Mouse (Mus musculus) fat pad, adult 2 months (tissue): Measurements from ENCODE around the gene Ssna1.

Experiments used
- DNase-seq: peaks from one replicate; pipeline ENCODE4 v3.0.0-alpha.2; 2011; ENCODE audit warnings: low read depth, low spot score; ENCODE audit errors: extremely low read depth

The Ssna1 gene

DNA sequence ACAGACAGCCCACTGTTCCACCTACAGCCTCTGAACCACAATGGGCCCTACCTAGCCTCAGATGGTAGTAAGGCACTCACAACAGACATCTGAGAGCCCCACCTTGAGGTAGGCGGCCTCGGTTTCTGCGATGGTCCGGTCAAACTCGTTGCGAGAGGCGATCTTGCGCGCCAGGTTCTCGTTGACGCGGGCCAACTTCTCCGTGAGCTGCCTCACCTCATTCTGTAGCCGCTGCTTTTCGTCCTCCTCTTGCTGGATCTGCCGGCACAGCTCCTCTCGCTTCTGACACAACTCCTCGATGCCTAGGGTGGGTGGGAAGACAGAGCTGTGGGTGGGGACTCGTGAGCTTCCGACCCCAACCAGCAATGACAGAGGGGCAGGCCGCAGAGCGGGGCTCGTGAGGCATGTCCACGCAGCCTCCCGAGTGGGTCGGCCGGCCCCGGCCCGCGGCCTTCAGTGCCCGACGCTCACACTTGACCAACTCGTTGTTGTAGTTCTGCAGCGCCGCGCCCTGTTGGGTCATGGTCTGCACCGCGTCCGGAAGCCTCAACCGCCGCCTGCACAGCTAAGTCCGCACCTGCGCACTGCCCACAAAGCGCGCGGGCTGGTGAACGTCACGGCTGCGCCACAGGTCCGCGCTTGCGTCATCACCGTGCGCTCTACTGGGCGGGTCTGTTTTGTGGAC lies at the start of gene Ssna1, which contains the start of gene Anapc2:
Gene Ssna1, minus strand, starts transcription at position 612 of the 685 bp plus-strand sequence.
Gene Anapc2, plus strand, starts transcription at position 652 of the 685 bp plus-strand sequence.
- DNase-seq, result peak; percentile 40

DNA sequence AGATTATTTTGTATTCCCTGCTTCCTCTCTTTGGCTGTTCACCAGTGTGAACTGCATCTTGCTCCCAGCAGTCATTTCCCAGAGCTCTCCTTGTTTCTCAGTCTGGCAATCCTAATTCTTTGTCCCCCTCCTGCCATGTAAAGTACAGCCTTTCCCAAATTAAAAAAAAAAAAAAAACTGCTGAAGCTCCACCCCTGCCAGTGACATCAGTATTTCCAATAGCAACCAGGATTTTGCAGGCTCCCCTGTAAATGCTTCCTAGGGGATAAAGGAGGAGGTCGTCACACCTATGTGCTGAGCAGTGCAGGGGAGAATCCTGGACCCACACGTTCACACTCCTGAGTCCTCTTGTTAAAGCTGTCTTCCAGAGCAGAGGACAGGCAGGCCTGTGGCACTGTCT lies 47.8 kb upstream of the Ssna1 start:
- DNase-seq, result no peak

- no peak for DNase-seq
Measured at GRCm38 (mm10) chr2:25318971-25319773, 46.9 kb upstream of the Ssna1 start, which contains the start of gene Grin1. Gene Grin1, minus strand, starts transcription at chr2:25319187.

GRCm38 (mm10) chr2:25318119-25318966 lies 46.1 kb upstream of the Ssna1 start:
- no peak for DNase-seq

DNA sequence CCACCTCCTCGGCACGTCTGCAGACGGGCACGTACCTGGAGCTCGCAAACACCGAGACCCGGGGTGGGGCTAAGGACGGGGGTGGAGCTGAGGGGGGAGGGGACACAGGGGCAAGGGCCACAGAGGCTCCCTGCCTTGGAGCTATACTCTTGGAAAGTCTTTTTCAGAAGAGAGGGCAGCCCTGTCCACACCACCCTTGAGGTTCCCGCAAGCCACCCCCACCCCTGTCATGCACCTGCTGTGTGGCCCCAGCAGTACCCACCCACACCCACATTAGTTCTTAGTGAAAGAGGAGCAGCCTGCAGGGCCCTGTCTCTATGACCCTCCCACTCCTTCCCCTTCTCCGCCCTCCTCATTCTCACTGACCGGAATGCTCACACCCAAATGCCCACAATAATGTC lies 39.3 kb upstream of the Ssna1 start:
- DNase-seq, result no peak

DNA sequence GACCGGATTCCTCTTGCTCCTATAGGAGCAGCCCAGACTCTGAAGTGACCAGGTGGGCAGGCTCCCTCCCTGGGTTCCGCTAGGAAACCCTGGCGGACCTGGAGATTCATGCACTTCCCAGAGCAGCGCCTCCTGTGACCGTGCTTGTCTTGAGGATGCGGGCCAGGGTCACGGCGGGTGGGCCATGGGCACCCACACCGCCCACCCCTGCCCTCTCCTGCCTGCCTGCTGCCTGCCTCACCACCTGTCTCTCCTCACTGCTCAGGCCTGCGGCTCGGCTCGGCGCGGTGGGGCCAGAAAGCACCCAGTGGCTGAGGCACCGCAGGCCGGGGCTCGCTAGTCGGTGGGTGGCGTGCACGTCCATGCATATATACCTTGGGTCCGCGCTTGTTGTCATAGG lies 38.7 kb upstream of the Ssna1 start:
- DNase-seq, result no peak

DNA sequence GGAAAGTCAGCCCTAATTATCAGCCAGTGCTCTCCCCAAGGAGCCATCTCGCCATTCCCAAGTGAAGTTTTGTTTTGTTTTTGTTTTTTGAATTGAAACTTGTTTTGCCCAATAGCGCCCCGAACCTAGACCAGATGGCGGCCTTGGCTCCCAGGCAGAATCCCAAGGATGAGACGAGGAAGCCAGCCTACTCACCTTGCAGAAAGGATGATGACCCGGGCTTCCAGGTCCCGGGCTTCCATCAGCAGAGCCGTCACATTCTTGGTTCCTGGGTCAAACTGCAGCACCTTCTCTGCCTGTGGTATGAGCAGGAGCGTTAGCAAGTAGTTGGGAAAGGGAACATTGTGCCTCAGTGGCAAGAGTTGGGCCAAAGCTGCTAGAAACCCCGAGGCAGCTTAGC lies 37.9 kb upstream of the Ssna1 start:
- no peak for DNase-seq

GRCm38 (mm10) chr2:25305587-25306359 lies 33.5 kb upstream of the Ssna1 start:
- DNase-seq, result no peak

- no peak for DNase-seq
Measured at GRCm38 (mm10) chr2:25304657-25305541, 32.7 kb upstream of the Ssna1 start.

DNA sequence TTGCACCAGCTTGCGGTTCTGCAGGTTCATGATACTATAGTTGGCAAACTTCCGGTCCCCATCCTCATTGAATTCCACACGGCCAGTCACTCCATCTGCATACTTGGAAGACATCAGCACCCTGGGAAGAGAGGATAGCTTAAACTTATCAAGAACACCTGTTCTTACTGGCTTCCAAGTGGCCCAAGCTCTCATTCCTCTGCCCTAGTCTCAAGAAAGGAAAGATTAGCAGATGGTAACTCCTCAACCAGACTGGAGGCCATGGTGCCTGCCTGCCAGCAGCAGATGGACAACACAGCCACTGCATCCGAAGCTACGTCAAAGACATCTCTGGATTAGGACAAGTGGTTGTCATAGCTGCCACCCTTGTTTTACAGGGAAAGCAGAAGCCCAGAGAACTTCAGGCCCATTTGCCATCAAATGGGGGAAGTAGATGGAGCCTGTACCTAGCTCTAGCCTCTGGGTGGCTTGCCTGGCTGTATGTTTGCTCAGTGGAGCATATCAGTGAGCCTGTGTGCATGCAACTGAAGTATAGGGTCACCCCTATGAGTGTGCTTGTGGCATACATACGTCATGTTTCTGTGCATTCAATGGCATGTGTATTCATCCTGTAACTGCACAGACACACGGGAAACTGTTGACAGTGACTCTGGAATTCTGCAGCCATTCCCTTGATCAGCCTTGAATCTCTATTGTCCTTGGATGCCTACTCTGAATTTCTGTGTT lies 31.9 kb upstream of the Ssna1 start:
- DNase-seq, result no peak

- DNase-seq, result no peak
Measured at GRCm38 (mm10) chr2:25303452-25303851, 31.2 kb upstream of the Ssna1 start.

- DNase-seq, result no peak
Measured at GRCm38 (mm10) chr2:25298046-25298445, 25.8 kb upstream of the Ssna1 start.

DNA sequence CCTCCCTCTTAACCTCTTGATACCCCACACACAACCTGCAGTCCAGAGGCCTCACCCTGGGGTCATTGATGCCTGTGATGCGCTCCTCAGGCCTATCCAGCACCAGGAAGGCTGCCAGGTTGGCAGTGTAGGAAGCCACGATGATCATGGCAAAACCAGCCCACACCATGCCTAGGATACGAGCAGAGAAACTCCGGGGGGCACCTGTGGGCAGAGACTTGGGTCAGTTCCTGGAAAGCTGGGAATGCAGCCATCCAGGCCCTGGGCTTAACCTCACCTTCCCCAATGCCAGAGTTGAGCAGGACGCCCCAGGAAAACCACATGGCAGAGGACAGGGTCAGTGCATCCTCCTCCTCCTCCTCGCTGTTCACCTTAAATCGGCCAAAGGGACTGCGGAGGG lies 24.9 kb upstream of the Ssna1 start:
- DNase-seq, result no peak

- DNase-seq, result no peak
Measured at GRCm38 (mm10) chr2:25293706-25294105, 21.5 kb upstream of the Ssna1 start.

DNA sequence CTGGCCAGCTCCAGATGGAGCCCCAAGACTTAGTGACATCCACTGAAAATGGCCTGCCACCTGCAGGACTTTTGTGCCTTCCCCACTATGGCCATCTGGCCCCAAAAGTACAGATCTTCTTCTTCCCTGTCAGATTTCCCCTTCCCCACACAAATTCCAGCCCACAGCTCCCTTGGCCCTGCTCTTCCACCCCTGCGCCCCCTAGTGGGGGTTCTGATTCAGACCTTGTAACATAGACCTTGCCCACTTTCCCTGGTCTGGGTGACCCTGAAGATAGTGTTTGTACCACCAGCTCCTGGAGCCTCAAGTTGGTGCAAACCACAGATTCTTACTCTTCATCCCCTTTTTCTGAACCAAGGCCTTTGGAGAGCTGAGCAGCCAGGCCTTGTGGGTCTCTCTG lies 20.6 kb upstream of the Ssna1 start:
- no peak for DNase-seq

DNA sequence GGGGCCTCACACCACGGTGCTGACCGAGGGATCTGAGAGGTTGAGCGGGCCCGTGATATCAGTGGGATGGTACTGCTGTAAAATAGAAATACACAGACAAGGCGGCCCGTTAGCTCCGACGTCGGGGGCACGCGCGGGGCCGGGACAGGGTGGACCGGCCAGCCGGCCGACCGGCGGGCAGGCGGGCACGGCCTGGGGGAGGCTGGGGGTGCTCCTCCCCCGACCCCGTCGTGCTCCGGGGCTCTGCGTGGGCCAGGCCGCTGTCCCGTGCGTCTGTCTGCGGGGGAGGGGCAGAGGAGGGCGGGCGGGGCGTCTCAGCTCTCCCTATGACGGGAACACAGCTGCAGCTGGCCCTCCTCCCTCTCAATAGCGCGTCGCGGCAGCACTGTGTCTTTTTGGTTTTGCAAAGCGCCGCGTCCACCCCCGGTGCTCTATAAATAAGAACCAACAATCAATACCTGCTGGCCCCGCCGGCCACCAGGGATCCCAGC lies 19.9 kb upstream of the Ssna1 start:
- DNase-seq, result no peak

DNA sequence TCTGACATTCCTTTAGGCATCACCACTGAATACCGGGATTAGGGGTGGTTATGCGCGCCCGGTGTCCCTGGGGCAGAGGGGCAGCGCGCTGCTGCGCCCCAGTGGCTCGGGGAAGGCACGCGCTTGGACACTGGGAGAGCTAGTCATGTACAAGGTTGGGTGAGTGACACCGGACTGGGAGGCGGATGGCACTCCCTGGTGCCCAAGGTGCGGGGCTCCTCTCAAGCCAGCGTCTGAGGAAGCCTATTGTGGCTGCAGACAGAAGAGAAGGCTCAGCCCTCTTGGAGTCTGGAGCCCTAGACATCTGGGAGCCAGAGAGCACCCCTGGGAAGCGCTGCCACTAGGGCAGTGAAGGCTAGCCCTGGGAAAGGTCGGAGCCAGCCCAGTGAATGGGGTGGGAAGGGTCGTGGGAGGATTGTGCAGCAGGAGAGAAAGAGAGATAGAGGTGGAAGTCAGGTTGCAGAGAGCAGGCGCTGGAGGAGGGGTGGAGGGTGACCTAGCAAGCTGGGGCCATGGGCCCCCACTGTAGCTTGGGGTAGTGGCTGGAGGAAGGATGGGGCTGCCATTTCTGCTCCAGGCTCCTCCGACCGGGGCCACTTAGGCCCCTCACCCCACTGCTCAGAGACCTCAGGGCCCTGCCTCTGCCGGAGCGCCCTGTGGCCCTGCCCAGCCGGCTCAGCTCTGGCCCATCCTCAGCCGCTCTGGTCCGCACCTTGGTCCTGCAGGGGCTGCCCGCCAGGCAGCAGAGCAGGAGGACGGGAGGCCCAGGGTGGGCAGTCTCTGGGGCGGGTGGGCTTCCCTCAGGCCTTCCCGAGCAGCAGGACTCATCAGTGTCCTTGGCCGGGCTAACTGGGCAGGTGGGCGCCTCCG lies 19.2 kb upstream of the Ssna1 start:
- no peak for DNase-seq

DNA sequence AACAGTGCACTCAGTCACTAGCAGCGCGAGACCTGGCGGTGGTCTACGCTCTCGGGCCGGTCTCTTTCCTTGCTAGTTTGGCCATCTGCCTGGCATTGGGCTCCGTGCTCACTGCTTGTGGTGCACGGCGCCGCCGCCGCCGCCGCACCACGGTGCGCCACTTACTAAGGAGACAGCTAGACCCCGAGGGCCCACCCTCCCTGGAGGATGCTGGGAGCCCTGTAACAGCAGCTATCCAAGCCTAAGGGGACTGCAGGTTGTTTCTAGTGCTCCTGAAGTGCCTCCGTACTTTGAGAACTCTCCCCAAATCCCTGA lies 18.5 kb upstream of the Ssna1 start:
- no peak for DNase-seq
